Mouse (Mus musculus) embryonic stem cell, embryonic (primary cell): Measurements from ENCODE around the gene Gh.

Source experiments
- CTCF ChIA-PET, 4 experiments: fragments of 300-600 bp in 2 of 4; fragments of 350-600 bp in 2 of 4; sonication (Branson Sonifier 250); formaldehyde crosslinking; loops; one replicate each; lab custom pipeline; 2022; ENCODE audit warnings: inconsistent platforms in 2 of 4; lab: Charles Lee
- POLR2A ChIA-PET, 4 experiments: fragments of 300-600 bp in 2 of 4; fragments of 350-600 bp in 2 of 4; sonication (Branson Sonifier 250); formaldehyde crosslinking; loops; one replicate each; lab custom pipeline; 2022; ENCODE audit warnings: antibody characterized with exemption in 4 of 4, inconsistent platforms in 1 of 4; lab: Charles Lee

The Gh gene

GRCm38 (mm10) chr11:106318406-106319366 lies 17.0 kb upstream of the Gh start:
- CTCF ChIA-PET: interaction anchor here in 3 of 4 experiments (0.7 to 1.5 kb wide), 6 partner anchors 10 to 185 kb away, joined by 3 to 4 read pairs (median 3); no protein-coding TSS in a partner anchor

DNA sequence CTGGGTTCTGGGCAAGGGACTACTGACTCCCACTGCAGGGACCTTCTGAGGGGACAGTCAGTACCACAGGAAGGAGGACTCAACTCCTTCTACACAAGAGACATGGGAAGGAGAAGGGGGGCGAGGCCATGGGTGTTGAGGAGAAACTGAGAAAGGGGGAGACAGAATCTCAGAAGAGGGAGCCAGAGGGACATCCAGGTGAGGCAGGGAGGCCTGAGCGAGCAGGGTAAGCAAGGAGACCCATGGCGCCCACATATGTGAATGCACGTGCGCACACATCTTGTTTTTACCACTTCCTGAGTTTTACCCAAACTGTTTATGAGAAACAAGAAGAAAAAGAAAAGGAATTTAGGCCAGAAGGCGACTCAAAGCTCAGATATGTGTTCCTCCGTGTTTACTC lies 16.1 kb upstream of the Gh start:
- POLR2A ChIA-PET: interaction anchor here in 3 of 4 experiments (0.6 to 2.2 kb wide), 4 partner anchors 10 to 70 kb away, joined by 3 to 6 read pairs (median 4); no protein-coding TSS in a partner anchor
- CTCF ChIA-PET: interaction anchor here in 1 of 4 experiments (0.7 kb wide), 1 partner anchor 186 kb away, joined by 3 read pairs; no protein-coding TSS in a partner anchor

More at GRCm38 (mm10) chr11:106318406-106319366, 17.0 kb upstream of the Gh start:
- POLR2A ChIA-PET: interaction anchor here in 3 of 4 experiments (0.6 to 2.2 kb wide), 9 partner anchors 9 to 182 kb away, joined by 3 to 7 read pairs (median 4); no protein-coding TSS in a partner anchor

DNA sequence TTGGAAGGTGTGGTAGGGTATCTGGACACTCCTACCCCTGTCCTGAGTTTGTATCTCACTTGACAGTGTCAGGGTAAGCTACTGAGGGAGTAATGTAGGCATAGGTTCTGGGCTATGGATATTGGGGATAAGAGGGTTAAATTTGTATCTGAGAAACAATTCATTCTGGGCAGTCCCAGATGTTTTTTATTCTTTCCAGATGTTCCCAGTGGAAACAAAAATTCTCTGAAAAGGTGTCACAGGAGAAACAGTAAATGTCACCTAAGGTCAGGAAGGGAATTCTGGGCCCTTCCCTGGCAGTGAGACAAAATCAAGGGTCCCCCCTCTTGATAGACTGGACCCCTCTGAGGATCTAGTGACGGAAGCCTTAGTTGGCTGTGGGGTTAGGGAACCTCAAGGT lies 14.8 kb upstream of the Gh start:
- ChIA-PET CTCF (no interaction called here), POLR2A (no interaction called here)

DNA sequence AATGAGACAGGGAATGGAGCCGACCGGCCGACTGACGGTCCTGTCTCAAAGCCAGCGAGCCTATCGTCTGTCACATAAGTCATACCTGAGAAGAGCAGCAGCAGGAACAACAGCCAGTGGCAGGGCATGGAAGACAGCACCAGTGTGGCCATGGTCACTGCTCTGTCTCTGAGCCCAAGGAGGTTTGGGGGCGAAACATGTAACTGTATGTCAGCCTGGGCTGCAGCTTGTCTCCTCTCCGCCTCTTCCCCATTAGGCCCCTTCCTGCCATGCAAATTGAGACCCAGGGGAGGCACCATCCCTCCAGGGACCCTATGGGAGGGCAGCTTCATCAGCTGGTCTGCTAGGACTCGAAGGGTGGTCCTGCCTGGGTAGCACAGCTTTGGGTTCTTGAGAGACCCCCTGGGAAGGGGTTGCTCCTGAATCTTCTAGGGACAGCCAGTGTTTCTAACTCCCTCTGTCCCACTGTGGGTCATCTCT lies 12.7 kb upstream of the Gh start, which contains the start of gene Cd79b:
TSS of gene Cd79b (minus strand) at position 430 of the 480 bp plus-strand sequence.
- ChIA-PET CTCF (interaction anchor here in 1 of 4 experiments (0.7 to 2.7 kb wide), 3 partner anchors 12 to 48 kb away, joined by 3 to 16 read pairs (median 3); no protein-coding TSS in a partner anchor), POLR2A (interaction anchor here in 2 of 4 experiments (0.6 to 1.5 kb wide), 10 partner anchors 14 to 187 kb away, joined by 3 to 6 read pairs (median 3); partner anchors contain the start of genes Ccdc47 (in 1 of the 2), Ern1 (in 1 of the 2) and Tcam1 (in 1 of the 2))

GRCm38 (mm10) chr11:106313533-106313932 lies 11.9 kb upstream of the Gh start:
- ChIA-PET POLR2A (interaction anchor here in 3 of 4 experiments (0.7 to 1.5 kb wide), 7 partner anchors 11 to 120 kb away, joined by 3 to 6 read pairs (median 3); partner anchors contain the start of genes Ccdc47 (in 1 of the 3) and Tcam1 (in 1 of the 3)), CTCF (interaction anchor here in 2 of 4 experiments (0.5 to 2.7 kb wide), 6 partner anchors 10 to 346 kb away, joined by 3 to 16 read pairs (median 4); partner anchors contain the start of genes Ace (in 1 of the 2) and Prr29 (in 1 of the 2))

GRCm38 (mm10) chr11:106310123-106310522 lies 8.5 kb upstream of the Gh start:
- ChIA-PET POLR2A (interaction anchor here in 2 of 4 experiments (1.3 to 2.6 kb wide), 2 partner anchors 9 to 191 kb away, joined by 3 to 12 read pairs; no protein-coding TSS in a partner anchor), CTCF (no interaction called here)

DNA sequence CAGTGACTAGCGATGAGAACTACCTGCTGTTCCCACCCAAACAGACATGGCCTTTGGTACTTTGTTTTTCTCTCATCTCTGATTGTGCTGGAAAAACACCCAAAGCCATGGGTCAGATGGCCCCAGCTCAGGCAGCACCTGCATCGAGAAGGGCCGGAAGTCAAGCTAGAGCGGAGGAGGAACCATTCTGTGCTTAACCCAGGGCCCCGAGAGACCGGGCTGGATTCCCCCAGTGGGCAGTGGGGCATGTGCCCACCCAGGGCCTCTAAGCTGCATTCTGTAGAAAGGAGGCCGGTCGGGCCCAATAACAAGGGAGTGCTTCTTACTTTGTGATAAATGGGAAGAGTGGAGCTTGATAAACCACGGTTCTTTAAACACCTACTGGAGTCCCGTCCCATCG lies 6.5 kb upstream of the Gh start:
- ChIA-PET CTCF (interaction anchor here (0.6 to 2.2 kb wide), 7 partner anchors 11 to 184 kb away, joined by 3 to 8 read pairs (median 4); partner anchors contain the start of genes Prr29 (in 1 of the 4) and Tcam1 (in 1 of the 4)), POLR2A (interaction anchor here in 3 of 4 experiments (0.6 to 3.1 kb wide), 13 partner anchors 10 to 193 kb away, joined by 3 to 13 read pairs (median 4); partner anchors contain the start of gene Smarcd2 (in 1 of the 3))

GRCm38 (mm10) chr11:106307432-106307831 lies 5.8 kb upstream of the Gh start:
- ChIA-PET POLR2A (interaction anchor here in 2 of 4 experiments (0.6 to 3.1 kb wide), 9 partner anchors 10 to 223 kb away, joined by 3 to 13 read pairs (median 5); partner anchors contain the start of genes Map3k3 (in 1 of the 2) and Smarcd2 (in 1 of the 2)), CTCF (interaction anchor here (0.6 to 2.2 kb wide), 4 partner anchors 59 to 321 kb away, joined by 4 to 8 read pairs (median 4); partner anchors contain the start of gene Prr29 (in 1 of the 4))

DNA sequence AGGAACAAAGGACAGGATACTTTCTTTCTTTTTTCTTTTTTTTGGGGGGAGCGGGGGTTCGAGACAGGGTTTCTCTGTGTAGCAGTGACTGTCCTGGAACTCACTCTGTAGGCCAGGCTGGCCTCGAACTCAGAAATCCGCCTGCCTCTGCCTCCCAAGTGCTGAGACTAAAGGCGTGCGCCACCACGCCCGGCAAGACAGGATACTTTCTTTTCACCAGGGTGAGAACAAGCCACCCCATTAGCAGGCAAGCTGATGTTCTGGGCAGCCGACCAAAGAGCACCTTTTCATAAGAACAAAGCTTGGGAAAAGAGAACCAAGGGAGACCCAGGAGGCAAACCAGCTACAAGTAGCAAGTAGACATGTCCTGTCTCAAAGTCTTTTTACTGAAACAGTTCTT lies 5.1 kb upstream of the Gh start:
- CTCF ChIA-PET: interaction anchor here in 3 of 4 experiments (0.5 to 2.2 kb wide), 4 partner anchors 60 to 553 kb away, joined by 3 to 8 read pairs (median 4); no protein-coding TSS in a partner anchor
- POLR2A ChIA-PET: interaction anchor here in 2 of 4 experiments (0.9 to 3.1 kb wide), 7 partner anchors 16 to 222 kb away, joined by 3 to 13 read pairs (median 5); partner anchors contain the start of genes Map3k3 (in 1 of the 2) and Smarcd2 (in 1 of the 2)

GRCm38 (mm10) chr11:106306065-106306385 lies 4.4 kb upstream of the Gh start:
- ChIA-PET CTCF (no interaction called here), POLR2A (interaction anchor here in 2 of 4 experiments (0.5 to 3.1 kb wide), 3 partner anchors 12 to 112 kb away, joined by 3 to 13 read pairs (median 6); no protein-coding TSS in a partner anchor)

- CTCF ChIA-PET: no interaction called here
Observed at GRCm38 (mm10) chr11:106305348-106306064, 3.8 kb upstream of the Gh start.

DNA sequence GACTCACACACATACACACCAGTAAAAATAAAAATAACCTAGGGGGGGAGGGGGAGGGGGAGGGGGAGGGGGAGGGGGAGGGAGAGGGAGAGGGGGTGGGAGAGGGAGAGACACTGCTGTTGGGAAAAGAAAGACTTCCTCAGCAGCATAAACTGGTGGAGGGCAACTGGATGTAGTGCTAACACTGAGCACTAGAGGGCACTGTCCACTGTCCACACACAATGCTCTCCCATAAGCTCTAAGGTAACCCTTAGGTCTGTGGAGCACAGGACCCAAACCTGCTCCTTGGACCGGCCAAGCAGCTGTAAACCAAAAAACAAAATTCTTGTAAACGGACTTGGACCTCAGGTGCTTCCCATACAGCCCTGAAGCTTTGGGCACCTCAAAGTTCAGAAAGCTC lies 969 bp upstream of the Gh start:
- ChIA-PET CTCF (interaction anchor here (0.5 to 2.5 kb wide), 48 partner anchors 9 to 1773 kb away, joined by 3 to 16 read pairs (median 4); partner anchors contain the start of genes Tcam1 (in 2 of the 4), Cd79b (in 1 of the 4), Map3k3 (in 1 of the 4) and Prr29 (in 1 of the 4)), POLR2A (interaction anchor here in 3 of 4 experiments (0.5 to 1.8 kb wide), 9 partner anchors 11 to 219 kb away, joined by 3 to 5 read pairs (median 3); partner anchors contain the start of gene Map3k3 (in 1 of the 3))

More at GRCm38 (mm10) chr11:106305348-106306064, 3.8 kb upstream of the Gh start:
- POLR2A ChIA-PET: interaction anchor here in 2 of 4 experiments (0.5 to 0.9 kb wide), 2 partner anchors 12 to 112 kb away, joined by 3 to 6 read pairs; no protein-coding TSS in a partner anchor

DNA sequence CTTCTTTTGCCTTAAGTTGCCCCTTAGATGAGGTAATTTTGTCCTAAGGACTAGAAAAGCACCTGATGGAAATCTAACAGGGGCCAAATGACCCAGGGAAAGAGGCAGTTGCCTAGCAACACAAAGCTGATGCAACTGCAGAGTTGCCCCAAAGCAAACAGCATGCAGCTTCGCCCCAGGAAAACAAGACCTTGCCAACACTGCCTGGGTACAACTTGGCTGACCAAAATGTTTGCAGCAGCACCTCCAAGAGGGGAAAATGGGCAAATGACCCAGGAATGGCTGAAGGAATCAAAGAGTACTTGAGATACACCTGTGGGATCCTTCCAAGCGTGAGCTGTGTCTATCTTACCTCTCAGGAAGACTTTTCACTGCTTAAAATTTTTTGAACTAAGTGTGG lies 9.8 kb downstream of the Gh start:
- ChIA-PET CTCF (interaction anchor here in 1 of 4 experiments (1.0 to 1.2 kb wide), 2 partner anchors 35 to 364 kb away, joined by 3 to 4 read pairs; no protein-coding TSS in a partner anchor), POLR2A (interaction anchor here in 1 of 4 experiments (0.8 to 1.3 kb wide), 5 partner anchors 19 to 76 kb away, joined by 3 read pairs; partner anchors contain the start of genes Ccdc47 and Smarcd2)

DNA sequence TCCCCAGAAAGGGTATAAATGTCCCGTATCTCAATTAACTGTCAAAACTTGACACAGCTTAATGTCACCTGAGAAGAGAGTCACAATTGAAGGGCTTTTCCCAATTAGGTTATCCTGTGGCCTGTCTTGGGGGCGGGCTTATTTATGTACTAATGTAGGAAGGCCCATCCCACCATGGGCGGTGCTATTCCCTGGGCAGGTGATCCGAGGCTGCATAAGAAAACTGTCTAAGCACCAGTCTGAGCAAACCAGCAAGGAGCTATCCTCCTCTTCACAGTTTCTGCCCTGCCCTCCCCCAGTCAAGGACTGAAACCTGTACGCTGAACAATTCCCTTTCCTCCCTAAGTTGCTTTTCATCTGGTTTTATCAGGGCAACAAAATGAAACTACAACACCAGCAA lies 11.3 kb downstream of the Gh start:
- POLR2A ChIA-PET: interaction anchor here in 2 of 4 experiments (1.0 to 2.6 kb wide), 3 partner anchors 10 to 17 kb away, joined by 3 to 7 read pairs (median 3); partner anchors contain the start of gene Tcam1 (in 1 of the 2)
- CTCF ChIA-PET: interaction anchor here in 1 of 4 experiments (0.6 kb wide), 1 partner anchor 675 kb away, joined by 3 read pairs; no protein-coding TSS in a partner anchor

- ChIA-PET CTCF (interaction anchor here in 3 of 4 experiments (0.7 to 1.2 kb wide), 7 partner anchors 8 to 21 kb away, joined by 3 to 5 read pairs (median 4); partner anchors contain the start of gene Tcam1 (in 2 of the 3)), POLR2A (interaction anchor here in 2 of 4 experiments (0.7 to 2.6 kb wide), 4 partner anchors 13 to 68 kb away, joined by 3 to 7 read pairs (median 3); partner anchors contain the start of gene Tcam1 (in 1 of the 2))
Observed at GRCm38 (mm10) chr11:106289369-106289768, 12.3 kb downstream of the Gh start.

DNA sequence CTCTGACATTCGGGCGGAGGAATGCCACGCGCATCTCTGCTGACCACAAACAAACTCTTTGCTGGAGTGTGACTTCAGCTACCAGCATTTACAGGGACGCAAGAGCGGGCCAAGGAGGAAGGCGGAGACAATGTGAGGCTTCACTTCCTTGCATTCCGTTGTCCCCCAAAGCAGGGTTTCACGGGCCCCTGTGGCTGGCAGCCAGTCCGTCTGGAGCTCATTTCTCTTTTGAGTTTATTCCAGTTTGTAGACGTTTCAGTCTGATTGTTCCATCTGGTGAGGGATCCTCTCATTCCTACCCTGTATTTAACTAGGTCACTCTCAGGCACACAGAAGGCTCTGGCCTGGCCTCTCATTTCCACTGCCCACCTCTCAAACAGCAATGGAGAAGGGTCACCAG lies 14.7 kb downstream of the Gh start:
- POLR2A ChIA-PET: interaction anchor here in 2 of 4 experiments (0.7 to 4.5 kb wide), 6 partner anchors 11 to 80 kb away, joined by 3 to 38 read pairs (median 4); partner anchors contain the start of genes Tcam1 (in 2 of the 2) and Smarcd2 (in 1 of the 2)

More for the DNA sequence above, 14.7 kb downstream of the Gh start:
- CTCF ChIA-PET: interaction anchor here (1.0 to 2.4 kb wide), 5 partner anchors 11 to 16 kb away, joined by 3 to 7 read pairs (median 5); no protein-coding TSS in a partner anchor
